ENCODE assay signal across 8 mouse cellular contexts in genomic region chr2:12709156-12709923, GRCm38 (mm10).
A peak's percentile ranks its signal among the peaks of the same experiment; 100 is the strongest.
DNase-seq lines count a peak whose midpoint lies in the region; ATAC-seq lines count a peak whose summit lies in the region.

No protein-coding gene starts in this region.

- WGBS in forebrain, embryonic 14.5 days: 37% methylated on average over 16 of the region's 16 CpGs

- H3K4me1 ChIP-seq in forebrain, embryonic 14.5 days (ENCODE audit: control insufficient read depth, insufficient read depth, low read length): no peaks in the 10 kb centered on the region

- no peaks in the 10 kb centered on the region for H3K27me3 ChIP-seq in forebrain, embryonic 14.5 days (replicated peaks; ENCODE audit: control insufficient read depth, insufficient read depth, low read length)

- no peak overlapping the region for H3K9ac ChIP-seq in forebrain, embryonic 14.5 days (ENCODE audit: low read length)

- H3K4me3 ChIP-seq in forebrain, embryonic 14.5 days (ENCODE audit: low read depth, low read length): no peak overlapping the region

- intact Hi-C loops in heart, postnatal 36 days (cut with DNase I): loop anchor here (2.0 kb wide), 1 partner anchor 527 kb away; no protein-coding TSS in a partner anchor

- no peaks in the 10 kb centered on the region for H3K9me3 ChIP-seq in forebrain, embryonic 14.5 days (replicated peaks; ENCODE audit: control insufficient read depth, low read length)

- peak; percentile 32 for DNase-seq in MEL-GATA-1-ER (ENCODE audit: extremely low read depth, low read depth)
- peak; percentile 24 for DNase-seq in c-Kit-positive CD71-positive TER-119-positive erythroid progenitor cells, embryonic 14.5 days (ENCODE audit: low spot score)
- peak; percentile 84 for DNase-seq in forebrain, embryonic 14.5 days (ENCODE audit: low spot score)
- DNase-seq in heart, postnatal 36 days: peak; percentile 42 to 43
- peak; percentile 75 for DNase-seq in layer of hippocampus, adult 11-12 months (ENCODE audit: low spot score)
- DNase-seq in lung, adult 18-20 months: peak; percentile 11 to 43
- peak; percentile 54 for DNase-seq in retina, adult 2 months (ENCODE audit: low read depth, low spot score)
- DNase-seq in urinary bladder, adult 18-20 months (ENCODE audit: low spot score in 2 of 2): no peak

- no peak overlapping the region for H3K27ac ChIP-seq in forebrain, embryonic 14.5 days (ENCODE audit: low read depth, low read length)

- no peaks in the 10 kb centered on the region for H3K36me3 ChIP-seq in forebrain, embryonic 14.5 days (ENCODE audit: control insufficient read depth, insufficient read depth, low read length)

- peak; percentile 69 for ATAC-seq in forebrain, embryonic 14.5 days

- H3K4me2 ChIP-seq in forebrain, embryonic 14.5 days (ENCODE audit: low read length): peak overlapping the region; percentile 21; the same call in 1 of the 2 replicates

Comparison
In these comparisons a context has a peak if more than half of its experiments do, and no peak if none do; other contexts are left out.
1. DNase-seq: peak in MEL-GATA-1-ER (single experiment), c-Kit-positive CD71-positive TER-119-positive erythroid progenitor cells, embryonic 14.5 days (single experiment), forebrain, embryonic 14.5 days (single experiment), heart, postnatal 36 days (2 of 2), layer of hippocampus, adult 11-12 months (single experiment), lung, adult 18-20 months (2 of 2) and retina, adult 2 months (single experiment); none in urinary bladder, adult 18-20 months (0 of 2).